Mouse (Mus musculus) heart, adult 9 months (tissue): ENCODE data around the gene Thra.

Source experiments
- DNase-seq, 2 experiments: peaks; one replicate each; pipeline ENCODE4 v3.0.0; 2022; ENCODE audit warnings: low spot score in 2 of 2

Gene Thra

DNA sequence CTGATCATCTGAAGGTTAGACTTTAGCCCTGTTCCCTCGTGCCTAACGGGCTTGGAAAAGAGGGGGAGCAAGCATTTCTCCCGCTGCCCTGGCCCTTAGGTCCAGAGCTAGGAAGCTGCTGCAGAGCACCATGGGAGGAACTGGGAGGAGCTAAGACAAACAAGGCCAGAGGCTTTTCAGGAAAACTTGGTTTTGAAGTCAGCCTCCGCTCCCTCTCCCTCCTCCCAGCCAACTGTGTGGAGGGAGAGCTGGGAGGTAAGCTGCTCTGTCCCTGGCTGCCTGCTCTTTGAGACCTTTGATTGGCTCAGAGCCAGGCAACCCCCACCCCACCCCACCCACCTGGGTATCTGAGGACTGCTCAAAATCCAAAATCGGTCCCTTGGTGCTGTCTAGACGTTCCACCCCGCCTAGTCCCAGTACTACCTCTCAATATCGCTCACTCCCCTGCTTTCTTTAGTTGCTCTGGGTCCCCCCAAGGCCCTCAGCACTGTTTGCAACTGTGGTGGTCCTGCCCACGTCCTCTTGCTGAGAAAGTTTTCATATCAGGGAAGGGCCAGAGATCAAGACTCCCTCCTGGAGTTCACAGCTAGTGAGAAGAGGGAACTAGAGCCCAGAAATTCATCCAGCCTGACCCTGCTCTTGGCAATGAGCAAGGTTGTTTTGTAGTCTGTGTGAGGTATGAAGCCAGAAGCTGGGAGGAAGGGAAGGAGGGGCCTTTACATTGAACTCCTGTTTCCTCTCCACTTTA, 36.6 kb downstream of the Thra start:
- DNase-seq: peak; percentile 86 to 89

DNA sequence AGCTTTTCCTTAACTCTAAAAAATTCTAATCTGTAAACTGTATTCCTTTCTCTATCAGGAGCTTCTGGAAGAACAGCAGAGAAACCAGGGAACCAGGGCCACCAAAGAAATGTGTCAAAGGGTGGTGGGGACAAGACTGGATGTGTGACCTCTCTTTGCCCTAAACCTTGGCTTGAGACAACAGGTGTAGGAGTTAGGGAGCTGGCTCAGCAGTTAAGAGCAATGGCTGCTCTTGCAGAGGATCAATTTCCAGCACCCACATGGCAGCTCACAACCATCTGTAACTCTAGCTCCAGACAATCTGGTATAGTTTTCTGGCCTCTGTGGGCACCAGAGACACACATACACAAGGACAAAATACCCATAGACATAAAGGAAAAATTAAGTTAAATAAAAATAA, 37.5 kb downstream of the Thra start:
- DNase-seq: no peak

DNA sequence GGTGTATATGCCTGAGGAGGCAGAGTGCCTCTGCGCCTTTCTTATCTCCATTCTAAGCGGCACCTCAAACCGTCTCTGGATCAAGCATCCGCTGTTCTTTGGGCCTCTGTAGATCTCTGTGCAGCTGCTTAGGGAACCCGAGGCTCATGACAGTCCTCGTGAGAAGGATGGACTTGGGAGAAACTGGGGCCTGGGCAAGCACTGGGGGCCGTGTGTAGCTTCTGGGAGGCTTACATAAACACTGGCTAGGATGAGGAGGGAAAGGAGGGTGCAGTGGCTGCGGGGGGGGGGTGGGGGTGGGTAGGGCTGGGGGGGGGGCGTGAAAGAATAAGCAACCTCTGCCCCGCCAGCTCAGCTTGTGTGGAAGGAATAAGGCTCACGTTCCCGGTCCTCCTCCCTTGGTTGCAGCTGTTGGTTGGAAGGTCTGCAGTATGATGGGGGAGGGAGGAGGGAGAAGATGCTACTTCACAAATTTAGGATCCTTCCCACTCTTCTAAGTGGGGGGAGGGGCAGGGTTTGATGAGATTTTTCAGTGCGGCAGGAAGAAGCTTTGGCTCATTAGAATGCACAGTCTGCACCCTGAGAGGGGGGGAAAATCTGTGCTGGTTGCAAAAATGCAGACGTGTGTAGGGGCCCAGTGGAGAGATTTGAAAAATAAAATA, 41.5 kb downstream of the Thra start:
- peak; percentile 84 to 90 for DNase-seq

DNA sequence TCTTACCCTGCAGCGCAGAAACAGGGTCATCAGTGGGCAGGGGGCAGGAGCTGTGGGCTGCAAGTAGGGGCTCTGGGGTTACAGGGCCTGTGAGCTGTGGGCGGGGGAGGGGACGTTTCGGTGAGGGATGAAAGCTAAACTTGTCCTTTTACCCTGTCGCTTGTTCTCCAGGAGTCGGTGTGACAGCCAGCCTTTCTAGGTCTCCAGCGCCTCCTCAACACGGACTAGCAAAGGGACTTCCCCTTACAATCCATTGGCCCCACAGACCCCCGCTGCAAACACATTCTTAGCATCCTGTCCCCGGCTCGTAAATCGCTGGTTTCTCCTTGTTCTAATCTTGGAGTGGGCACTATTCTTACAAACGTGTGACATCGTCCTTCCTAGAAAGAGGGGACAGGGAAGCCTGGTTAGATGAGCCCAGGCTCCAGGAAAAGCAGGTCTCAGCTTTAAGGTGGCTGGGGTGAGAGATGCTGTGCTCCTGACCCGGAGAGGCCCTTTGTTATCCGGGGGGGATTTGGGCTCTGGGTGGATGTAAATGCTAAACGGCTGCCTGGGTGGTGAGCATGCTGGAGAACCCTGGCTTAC, 42.3 kb downstream of the Thra start:
- no peak for DNase-seq

DNA sequence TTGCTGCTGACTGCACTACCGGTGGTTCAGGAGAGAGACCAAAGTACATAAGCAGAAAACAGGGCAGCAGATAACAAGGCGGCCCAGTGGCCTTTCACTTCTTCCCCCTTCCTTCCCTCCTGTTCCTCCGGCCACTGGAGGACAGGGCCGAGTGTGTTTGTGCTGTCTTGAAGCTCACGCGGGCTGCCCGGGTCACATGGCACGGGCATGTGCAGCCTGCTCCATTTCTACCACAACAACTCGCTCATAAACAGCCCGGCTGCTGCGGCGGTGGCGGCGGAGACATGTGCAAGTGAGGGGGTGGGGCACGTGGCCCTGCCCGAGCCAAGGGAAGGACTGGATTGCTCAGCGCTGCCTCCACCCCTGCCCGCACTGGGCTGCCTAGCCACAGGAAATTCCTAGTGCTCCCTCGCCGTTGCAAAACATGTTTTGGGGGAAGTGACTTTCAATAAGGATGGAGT, 42.8 kb downstream of the Thra start:
- peak; percentile 99 to 100 for DNase-seq

DNA sequence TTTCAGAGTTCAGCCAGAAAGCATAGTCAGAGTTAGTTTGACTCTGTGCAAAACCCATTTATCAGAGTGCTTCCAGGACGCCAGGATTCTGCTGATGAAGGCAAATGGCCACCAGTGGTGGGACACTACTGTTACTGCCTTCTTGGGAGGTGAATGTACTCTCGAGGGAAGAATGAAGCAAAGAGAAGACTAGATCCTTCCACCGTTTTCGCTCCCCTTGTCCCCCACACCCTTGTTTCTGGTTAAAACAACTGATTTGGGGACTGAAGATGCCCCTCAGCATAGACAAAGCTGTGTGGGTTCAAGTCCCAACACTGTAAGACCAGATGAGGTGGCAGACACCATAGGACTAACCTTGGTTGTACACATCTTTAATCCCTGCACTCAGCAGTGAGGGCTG, 43.7 kb downstream of the Thra start:
- no peak for DNase-seq

DNA sequence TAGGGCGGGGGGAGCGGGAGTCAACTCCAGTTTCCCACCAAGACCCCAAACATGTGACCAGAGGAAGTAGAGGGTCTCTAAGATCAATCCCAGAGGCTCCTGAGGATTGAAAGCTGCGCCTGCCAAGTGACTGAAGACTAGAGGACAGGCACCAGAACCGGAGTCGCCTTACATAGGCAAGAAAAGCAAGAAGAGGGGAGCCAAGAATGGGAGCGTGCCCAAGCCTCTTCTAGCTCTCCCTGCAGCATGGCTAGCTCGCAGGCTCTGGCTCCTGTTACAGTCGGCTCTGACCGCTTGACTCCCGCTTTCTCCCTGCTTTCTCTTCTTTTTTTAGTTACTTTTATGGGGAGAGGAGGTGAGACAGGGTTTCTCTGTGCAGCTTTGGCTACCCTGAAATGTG, 44.8 kb downstream of the Thra start:
- peak; percentile 49 to 57 for DNase-seq

DNA sequence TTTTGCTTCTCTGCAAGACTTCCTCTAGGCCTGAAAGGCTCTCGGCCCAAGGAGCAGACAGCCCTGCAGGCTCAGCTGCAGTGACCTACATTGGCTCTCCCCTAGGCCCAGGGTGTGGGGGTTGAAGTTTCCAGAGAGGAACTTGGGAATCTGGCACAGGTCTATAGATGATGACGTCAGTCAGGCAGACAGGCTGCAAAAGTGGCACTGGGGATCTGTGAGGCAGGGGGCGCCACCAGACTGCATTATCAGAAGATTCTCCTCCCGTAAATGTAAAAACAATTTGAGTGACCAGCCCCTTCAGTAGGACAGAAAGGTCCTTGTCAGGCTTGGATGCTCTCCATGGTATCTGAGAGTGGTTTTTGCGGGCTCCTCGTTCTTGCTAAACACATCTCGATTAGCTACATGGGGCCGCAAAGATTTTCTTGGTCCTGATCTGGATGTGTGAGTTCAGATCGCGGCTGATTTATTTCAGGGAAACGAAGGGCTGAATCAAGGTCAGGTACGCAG, 45.4 kb downstream of the Thra start:
- DNase-seq: peak; percentile 93 to 95

DNA sequence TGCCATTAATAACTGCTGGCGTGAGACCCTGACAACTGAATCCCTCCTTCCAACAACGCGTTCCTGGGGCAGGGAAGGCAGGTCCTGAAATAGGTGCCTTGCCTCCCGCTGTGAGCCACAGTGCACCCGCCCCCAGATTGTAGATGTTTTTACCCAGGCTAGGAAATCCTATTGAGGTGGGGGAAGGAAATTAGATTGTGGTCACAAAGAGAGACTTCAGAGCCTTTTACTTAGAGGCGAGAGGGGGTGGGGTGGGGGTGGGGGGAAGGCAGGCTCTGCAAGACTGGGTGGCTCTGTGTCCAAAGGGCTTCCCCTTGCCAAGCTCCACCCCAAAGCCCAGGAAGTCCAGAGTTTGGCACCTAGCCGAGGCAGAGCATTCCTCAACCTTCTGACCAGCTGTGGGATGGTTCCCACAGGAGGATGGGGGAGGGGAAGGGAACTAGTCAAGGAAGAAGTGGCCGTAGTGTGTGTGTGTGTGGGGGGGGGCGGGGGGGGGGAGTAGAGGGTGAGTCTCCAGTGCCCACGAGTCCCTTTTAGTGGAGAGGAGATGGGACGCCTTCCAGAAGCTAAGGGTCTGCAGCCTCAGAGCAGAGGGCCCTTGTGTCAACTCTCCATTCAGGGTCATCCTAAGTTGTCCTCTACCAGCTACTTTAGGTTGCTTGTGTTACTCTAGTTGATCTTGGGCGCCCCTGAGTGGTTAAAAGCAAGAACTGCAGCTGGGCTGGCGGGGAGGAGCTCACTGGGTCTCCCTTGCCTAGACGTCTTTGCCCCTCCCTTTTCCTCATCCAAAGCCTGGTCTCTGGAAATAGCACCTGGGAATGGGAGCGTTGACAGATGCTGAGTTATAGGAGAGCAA, 46.1 kb downstream of the Thra start:
- peak; percentile 98 to 100 for DNase-seq

DNA sequence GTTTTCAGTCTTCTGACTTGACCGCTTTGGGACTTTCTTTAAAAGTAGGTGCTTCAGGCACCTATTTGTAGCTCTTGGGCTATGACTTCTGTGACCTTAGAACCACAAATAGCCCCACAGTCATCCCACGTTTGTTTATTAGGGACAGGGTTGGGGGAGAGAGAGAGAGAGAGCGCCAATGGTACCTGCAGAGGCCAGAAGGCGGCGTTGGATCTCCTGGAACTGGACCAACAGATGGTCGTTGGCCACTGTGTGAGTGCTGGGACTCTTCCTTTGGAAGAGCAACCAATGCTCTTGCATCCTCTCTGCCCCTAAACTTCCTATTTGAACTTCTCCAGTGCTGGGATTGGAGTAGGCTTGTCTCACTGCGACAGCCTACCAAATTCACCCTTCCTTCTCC, 46.8 kb downstream of the Thra start:
- no peak for DNase-seq

DNA sequence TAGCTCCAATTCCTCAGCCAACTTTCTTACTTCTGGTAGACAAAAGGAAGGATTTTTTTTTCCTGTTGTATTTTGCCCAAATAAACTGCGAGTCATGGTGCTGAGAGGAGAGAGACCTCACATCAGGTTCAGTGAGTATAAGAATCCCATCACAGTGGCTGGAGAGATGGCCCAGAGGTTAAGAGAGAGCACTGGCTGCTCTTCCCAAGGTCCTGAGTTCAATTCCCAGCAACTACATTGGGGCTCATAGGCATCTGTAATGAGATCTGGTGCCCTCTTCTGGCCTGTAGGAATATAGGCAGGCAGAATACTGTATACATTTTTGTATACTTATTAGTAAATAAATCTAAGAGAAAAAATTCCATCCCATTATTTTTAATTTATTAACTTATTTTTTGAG, 47.3 kb downstream of the Thra start:
- DNase-seq: no peak

DNA sequence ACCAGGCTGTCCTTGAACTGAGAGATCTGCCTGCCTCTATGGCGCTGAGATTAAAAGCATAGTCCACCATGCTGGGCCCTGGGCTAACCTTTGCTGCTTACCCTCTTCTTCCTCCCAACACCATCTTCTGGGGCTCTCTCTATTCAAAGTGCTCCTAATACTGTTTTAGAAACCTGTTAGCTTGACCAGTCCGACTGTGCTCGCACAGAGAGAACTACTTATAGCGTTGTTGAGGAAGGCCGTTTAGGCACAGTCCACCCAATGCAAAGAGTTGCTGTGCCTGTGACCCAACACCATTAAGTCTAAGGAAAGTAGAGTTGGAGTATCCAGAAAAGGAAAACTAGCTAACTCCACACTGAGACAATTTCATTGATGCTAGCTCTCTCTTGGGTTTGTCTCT, 47.7 kb downstream of the Thra start:
- DNase-seq: no peak

DNA sequence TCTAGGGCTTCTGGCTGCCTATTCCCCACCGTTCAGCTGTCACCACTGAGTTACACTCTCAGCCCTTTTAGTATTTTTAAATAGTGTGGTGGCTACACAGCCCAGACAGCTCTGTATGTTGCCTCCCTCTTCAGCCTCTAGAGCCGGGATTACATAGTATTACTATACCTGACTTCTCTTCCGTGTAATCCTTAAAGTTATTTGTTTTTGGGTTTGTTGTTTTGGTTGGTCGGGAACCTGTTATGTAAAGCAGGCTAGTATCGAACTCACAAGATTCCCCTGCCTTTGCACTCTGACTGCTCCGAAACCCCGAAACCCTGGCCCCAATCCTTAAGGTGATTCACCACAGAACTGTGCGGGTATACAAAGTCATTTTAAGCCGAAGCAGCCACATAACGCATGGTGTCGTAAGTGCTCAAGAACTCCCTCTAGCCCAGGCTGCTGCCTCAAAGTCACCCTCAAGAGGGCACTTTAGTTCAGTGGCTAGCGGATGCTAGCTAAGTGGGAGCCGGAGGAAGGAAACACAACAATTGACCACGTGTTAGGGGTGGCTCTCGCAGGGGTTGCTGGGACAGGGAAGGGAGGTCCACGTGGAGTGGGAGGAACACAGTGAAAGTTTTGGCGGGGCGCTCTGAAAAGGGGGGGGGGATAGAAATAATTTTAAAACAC, 48.2 kb downstream of the Thra start:
- DNase-seq: peak; percentile 96

DNA sequence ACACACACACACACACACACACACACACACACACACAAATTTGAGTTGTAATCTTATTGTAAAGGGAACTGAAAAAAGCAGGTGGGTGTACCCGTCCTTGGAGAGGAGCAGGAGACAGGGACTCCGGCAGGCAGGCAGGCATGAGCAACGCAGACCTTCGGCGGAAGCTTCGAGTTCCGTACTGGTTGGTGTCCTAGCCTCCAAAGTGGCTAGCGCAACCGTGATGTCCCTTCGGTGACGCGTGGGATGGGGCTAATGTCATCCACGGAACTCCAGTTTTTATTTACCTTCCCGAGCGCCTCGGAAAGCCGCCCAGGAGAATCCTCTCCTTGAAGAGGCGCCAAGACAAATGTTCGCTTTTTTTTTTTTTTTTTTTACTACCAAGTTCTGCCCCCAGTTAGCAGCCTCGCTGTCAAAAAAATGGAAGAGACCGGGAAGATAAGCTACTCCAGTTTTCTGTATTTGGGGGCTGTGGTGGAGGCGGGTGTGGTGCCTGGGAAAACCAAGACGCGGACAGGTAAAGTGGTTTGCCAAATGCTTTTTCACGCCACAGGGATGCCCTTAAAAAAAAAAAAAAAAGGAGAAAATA, 48.9 kb downstream of the Thra start:
- peak in 1 of 2 experiments; percentile 46 for DNase-seq

DNA sequence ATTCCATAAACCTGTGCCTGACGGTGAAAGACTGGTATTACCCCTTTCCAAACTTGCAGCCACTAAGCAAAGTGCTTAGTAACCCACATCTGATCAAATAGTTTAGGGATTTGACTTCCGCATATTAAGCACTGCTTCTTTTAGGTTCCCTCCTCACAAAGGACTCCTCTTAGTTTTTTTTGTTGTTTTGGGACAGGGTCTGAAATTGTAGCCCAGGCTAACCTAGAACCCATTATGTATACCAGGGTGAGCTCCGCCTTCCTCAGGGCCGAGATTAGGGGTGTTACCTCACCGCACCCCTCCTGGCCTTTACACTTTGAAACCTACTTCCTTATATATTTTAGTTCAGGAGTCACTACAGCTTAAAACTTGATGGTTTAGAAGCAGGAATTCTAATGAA, 49.4 kb downstream of the Thra start:
- DNase-seq: no peak

DNA sequence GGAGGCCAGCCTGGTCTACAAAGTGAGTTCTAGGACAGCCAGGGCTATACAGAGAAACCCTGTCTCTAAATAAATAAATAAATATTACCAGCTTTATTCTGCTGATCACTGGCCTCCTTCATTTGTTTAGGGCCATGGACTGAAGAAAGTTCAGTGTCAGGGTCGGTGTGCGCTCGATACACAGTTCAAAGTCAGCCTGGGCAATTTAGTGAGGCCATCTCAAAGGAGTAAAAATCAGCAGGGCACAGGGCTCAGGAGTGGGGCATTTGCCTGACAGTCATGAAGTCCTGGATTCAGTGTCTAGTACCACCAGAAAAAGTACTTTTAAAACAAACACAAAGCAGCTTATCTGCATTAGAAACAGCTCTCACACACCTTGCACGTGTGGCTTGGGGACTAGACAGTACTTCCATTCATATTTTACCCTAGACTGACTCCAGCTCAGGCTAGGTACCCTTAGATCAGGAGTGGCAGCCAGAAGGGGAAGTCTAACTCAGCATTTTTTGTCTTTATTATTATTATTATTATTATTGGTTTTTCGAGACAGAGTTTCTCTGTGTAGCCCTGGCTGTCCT, 50.3 kb downstream of the Thra start:
- DNase-seq: no peak

DNA sequence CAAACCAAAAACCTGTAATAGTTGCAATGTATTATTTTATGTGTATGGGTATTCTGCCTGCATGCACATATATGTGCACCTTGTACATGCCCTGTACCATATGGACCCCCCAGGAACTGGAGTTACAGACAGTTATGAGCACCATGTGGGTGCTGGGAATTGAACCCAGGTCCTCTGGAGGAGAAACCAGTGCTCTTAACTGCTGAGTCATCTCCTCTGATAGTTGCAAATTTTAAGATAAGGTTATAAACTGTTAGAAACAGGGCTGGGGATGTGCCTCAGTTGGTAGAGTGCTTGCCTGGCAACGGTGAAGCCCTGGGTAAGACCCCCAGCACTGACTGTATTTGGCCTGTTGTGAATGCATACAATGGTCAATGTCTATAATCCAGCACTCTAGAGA, 51.0 kb downstream of the Thra start:
- no peak for DNase-seq

DNA sequence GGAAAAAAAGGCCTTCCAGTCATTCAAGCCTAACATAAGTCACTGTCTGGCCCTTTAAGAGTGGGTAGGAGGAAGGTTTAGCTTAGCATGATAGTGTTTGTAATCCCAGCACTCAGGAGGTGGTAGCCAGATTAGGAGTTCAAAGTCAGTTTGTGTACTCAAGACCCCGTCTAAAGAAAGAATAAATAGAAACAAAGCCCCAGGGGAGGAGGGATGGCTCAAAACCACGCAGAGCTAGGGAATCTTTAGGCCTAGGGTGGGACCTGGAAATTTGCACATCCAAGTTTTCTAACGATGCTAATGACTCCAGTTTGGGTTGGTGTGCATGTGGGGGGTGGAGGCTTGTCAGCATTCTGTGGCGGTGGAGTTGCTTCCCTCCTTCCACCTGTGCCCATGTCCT, 51.6 kb downstream of the Thra start:
- DNase-seq: no peak

DNA sequence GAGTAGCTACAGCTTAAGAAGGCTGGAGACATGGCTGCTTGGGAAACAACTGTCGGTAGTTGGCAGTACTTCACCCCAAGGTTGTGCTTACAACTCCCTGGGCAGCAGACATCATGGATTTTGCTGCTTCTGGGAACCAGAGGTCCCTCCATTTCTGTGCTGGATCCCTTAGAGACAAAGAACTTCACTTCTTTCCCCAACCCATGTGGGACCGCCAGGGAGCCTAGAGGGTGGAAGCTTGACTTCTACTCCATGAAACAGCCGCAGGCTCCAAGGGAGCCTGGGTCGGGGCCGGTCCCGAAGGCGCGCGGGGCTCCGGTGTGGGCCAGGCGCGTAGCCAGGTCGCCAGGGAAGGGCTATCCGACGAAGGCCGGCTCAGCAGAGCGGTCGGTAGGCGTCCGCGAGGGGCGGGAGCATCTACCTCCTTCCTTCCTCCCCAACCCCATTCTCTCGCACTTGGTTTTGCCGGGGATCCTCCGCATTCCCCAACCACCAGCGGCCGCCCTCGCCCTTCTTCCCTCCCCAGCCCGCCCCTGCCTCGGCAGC, 54.1 kb downstream of the Thra start:
- peak; percentile 82 to 83 for DNase-seq

DNA sequence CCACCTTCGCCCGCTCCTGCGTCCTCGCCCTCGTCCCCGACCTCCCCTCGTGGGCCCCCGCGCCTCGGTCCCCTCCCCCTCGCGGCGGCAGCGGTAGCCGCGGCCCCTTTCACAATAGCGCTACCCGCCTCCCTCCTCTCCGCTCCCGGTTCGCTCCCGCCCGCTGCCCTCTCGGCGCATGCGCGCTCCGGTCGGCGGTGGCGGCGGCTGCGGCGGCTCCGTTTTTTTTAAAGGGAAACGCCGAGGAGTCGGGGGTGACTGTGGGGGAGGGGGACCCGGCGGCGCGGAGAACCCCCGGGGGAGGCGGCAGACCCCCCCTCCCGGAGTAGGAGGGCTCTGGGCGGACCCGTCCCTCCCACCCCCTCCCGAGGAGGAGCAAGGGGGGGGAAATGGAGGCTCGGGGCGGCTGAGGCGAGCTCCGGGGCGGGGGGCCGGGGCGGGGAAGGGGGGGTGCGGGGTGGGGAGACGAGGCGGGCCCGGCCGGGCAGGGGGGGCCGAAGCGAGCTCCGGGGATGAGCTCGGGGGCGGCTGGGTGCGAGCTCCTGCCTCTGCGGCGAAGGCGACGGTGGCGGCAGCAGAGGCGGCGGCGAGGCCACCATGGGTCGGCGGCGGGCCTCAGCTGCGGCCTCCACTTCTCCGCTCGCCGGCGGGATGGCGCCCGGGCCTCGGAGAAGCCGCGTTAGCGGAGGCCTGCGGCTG, 54.7 kb downstream of the Thra start, which contains the start of gene Msl1:
Gene Msl1 (plus strand): TSS at position 502 of the 699 bp plus-strand sequence.
- peak; percentile 90 to 91 for DNase-seq
